Mouse (Mus musculus) small intestine, adult 2 months (tissue): Measurements from ENCODE around the gene Rgn. TPM values are rescaled to one million over a fixed set of nuclear protein-coding genes. Genes with fewer than 3 reads are reported as not detected.

Source experiments
- H3K27ac ChIP-seq: fragments of 200-500 bp; 2 replicates; pipeline ENCODE4 v1.5.1; 2012; ENCODE audit warnings: low read depth, low read length, control low read depth, inconsistent platforms; ENCODE audit not compliant: insufficient read depth
- H3K27me3 ChIP-seq: fragments of 200-500 bp; 2 replicates; pipeline ENCODE4 v1.6.1; 2012; ENCODE audit warnings: mild to moderate bottlenecking, moderate library complexity, low read length, inconsistent platforms; ENCODE audit not compliant: control insufficient read depth, insufficient read depth
- H3K36me3 ChIP-seq: fragments of 200-500 bp; 2 replicates; pipeline ENCODE4 v1.6.1; 2012; ENCODE audit warnings: mild to moderate bottlenecking, low read length, control low read depth, inconsistent platforms; ENCODE audit not compliant: control insufficient read depth, insufficient read depth
- H3K4me1 ChIP-seq: fragments of 200-500 bp; 2 replicates; pipeline ENCODE4 v1.6.1; 2012; ENCODE audit warnings: low read length, inconsistent platforms, mixed read lengths; ENCODE audit not compliant: control insufficient read depth, insufficient read depth, insufficient read length
- H3K4me3 ChIP-seq: fragments of 200-500 bp; 2 replicates; pipeline ENCODE4 v1.5.1; 2012; ENCODE audit warnings: low read depth, mild to moderate bottlenecking, control low read depth, inconsistent platforms, low read length, moderate library complexity
- CTCF ChIP-seq: fragments of 200-500 bp; IDR thresholded peaks from 2 replicates; pipeline ENCODE4 v1.5.1; 2012; ENCODE audit warnings: low read depth, mild to moderate bottlenecking, control low read depth, inconsistent platforms, low read length, moderate library complexity, mixed read lengths; ENCODE audit not compliant: insufficient replicate concordance, insufficient read length; ENCODE audit errors: extremely low read depth
- POLR2A ChIP-seq: fragments of 200-500 bp; IDR thresholded peaks from 2 replicates; pipeline ENCODE4 v1.6.1; 2012; ENCODE audit warnings: low read depth, mild to moderate bottlenecking, control low read depth, inconsistent platforms, low read length, moderate library complexity
- WGBS: fragments of 180-500 bp; shearing (Covaris S2); methylation state at CpG from one replicate; pipeline ENCODE4 v1.1.7; 2018; 5-methylcytosine and 5-hydroxymethylcytosine counted together
- polyA plus RNA-seq: library from polyadenylated mRNA; depleted of rRNA; stranded (reverse); fragments of >200 nt; gene quantifications from 2 replicates; pipeline ENCODE4 v1.2.3, GENCODE M21; 2012; rRNA removed

Rgn gene
- 0.15 TPM in 1 of 2 replicates, not detected in the other for polyA plus RNA-seq

DNA sequence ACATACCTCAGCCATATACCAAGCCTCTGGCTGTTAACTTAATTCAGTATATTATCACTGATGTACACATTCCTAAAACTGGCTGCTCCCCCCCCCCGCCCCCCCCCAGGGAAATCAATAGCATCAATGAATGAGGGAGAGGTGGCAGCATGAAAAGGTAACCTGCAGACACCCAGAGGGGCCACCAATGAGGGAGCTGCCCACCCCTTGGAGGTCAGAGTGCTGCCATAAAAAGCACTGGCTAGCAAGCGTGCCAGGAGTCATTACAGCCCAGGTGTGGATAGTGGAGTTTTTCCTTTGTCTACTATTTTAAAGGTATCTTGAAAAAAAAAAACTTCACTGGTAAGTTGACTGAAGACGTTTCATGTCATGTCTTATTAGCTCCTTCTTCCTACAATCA, at the start of gene Rgn:
Gene Rgn (plus strand): TSS at position 256 of the 400 bp plus-strand sequence.
- 32% methylated on average over 3 of the region's 3 CpGs for WGBS
- Histone ChIP-seq H3K27me3 (no peaks in the 10 kb centered on the region), H3K4me3 (no peak within 1 kb of the TSS), H3K27ac (no peak within 1 kb of the TSS), H3K36me3 (no peaks in the 10 kb centered on the region), H3K4me1 (no peaks in the 10 kb centered on the region)
- TF ChIP-seq CTCF (no peak), POLR2A (no peak)

DNA sequence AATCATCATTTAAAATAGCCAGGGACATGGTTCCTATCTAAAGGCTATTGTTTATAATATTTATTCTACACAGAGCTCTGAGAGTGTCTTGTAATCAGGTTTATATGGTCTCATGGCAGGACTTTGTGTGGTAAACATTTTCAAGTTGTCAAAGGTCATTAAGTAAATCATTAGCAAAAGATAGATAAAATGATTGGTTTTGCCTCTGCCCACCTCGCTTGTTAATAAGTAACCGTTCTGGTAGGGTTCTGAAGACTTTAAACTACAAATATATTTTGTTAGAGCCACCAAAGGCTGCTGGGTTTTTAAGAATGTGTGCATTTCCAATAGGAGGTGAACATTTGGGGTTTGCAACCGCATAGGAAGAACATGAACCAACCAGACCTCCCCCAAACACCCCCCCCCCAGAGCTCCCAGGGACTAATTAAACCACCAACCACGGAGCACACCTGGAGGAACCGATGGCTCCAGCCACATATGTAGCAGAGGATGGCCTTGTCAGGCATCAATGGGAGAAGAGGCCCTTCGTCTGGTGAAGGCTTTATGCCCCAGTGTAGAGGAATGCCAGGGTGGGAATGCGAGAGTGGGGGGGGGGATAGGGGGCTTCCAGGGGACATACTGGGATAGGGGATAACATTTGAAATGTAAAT, 29.2 kb upstream of the Rgn start:
- Histone ChIP-seq H3K4me3 (no peak overlapping the region), H3K36me3 (peaks cover 2% of the 10 kb centered on the region; the same call in 1 of the 2 replicates), H3K27me3 (no peaks in the 10 kb centered on the region), H3K27ac (no peak overlapping the region), H3K4me1 (peaks cover 4% of the 10 kb centered on the region; the same call in 1 of the 2 replicates)
- no peak for TF ChIP-seq CTCF
- no peak for TF ChIP-seq POLR2A
- 30% methylated on average over 7 of the region's 7 CpGs for WGBS

DNA sequence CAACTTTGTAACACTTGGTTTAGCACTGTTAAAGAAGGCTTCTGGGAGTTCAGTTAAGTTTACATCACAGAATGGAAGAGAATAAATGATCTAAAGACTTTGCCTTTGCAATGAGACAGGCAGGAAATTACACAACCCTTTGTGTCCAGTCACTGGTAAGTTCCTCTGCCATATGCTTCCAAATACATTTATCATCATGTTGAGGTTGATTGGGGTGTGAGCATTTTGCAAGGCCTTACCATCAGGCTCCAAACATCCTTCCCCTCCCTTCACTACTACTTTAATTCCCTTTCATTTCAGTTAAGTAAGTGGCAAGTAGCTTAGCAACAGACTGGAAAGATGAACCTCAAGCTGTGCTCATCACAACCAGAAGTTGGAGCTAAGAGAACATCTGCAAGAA, 28.0 kb upstream of the Rgn start:
- no peak overlapping the region for H3K27ac ChIP-seq
- no peak overlapping the region for H3K4me3 ChIP-seq
- no peak for TF ChIP-seq CTCF
- H3K36me3 ChIP-seq: peaks cover 2% of the 10 kb centered on the region; the same call in 1 of the 2 replicates
- no peaks in the 10 kb centered on the region for H3K27me3 ChIP-seq
- peaks cover 4% of the 10 kb centered on the region; the same call in 1 of the 2 replicates for H3K4me1 ChIP-seq

DNA sequence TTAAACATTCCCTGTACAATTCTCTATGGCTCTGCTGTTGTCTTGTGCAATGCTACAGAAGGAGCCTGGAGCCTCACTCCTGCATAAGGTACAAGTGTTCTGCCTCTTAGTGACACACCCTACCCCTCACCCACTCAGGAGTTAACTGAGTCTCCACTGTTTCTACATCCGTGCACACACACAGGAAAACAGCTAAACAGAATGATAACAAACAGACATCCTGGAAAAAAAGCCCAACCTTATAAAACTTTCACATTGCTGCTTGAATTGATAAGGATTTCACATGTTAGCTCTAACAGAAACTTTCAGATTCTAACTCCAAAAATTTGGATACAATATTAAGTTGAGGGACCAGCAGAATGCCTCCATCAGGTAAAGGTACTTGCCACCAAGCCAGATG, 17.0 kb upstream of the Rgn start:
- WGBS: 52% methylated on average over 1 of the region's 1 CpGs
- H3K27ac ChIP-seq: no peak overlapping the region
- TF ChIP-seq CTCF (no peak), POLR2A (no peak)
- H3K4me1 ChIP-seq: no peaks in the 10 kb centered on the region
- no peaks in the 10 kb centered on the region for H3K27me3 ChIP-seq
- H3K4me3 ChIP-seq: no peak overlapping the region
- H3K36me3 ChIP-seq: no peaks in the 10 kb centered on the region

DNA sequence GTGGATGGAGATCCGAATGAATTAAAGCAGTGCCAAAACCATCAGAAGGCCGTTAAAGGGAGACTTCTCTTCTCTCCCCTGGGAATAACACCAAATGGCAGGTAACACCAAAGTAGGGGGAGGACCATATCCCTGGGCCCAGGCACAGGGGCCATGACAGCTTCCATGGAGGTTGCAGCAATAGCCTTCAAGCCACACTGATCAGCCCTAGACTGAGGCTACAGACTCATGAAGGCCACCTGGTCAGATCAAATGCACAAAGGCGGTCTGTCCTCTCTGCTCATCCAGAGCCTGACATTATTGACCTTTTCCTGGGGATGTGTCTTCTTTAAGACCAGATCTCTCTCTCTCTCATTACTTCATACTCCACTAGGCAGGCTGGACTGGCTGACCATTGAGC, 5.7 kb upstream of the Rgn start:
- TF ChIP-seq POLR2A (no peak), CTCF (no peak)
- no peaks in the 10 kb centered on the region for H3K4me1 ChIP-seq
- no peak overlapping the region for H3K27ac ChIP-seq
- no peak overlapping the region for H3K4me3 ChIP-seq
- no peaks in the 10 kb centered on the region for H3K27me3 ChIP-seq
- 88% methylated on average over 3 of the region's 3 CpGs for WGBS
- no peaks in the 10 kb centered on the region for H3K36me3 ChIP-seq

DNA sequence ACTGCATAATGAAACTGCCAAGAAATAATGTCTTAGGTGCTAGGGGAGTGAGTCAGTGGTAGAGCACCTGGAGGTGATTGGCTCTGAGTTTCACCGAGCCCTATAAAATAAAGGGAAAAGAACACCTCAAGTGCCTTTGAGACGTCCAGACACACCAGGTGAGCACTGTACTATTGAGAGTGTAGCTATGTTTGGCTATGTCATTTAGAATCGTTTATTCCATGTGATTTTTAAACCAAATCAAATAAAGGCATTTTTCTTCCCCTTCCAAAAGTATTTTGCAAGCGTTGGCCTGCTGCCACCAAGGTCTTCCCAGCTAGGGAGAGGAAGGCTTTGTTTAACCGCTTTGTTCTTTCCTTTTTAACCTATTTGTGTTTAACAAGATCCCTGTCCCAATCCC, 2.0 kb upstream of the Rgn start:
- Histone ChIP-seq H3K4me3 (no peak overlapping the region), H3K27ac (peak overlapping the region; percentile 75; the same call in 1 of the 2 replicates), H3K27me3 (no peaks in the 10 kb centered on the region), H3K36me3 (no peaks in the 10 kb centered on the region), H3K4me1 (no peaks in the 10 kb centered on the region)
- 29% methylated on average over 5 of the region's 5 CpGs for WGBS
- TF ChIP-seq CTCF (no peak), POLR2A (no peak)

DNA sequence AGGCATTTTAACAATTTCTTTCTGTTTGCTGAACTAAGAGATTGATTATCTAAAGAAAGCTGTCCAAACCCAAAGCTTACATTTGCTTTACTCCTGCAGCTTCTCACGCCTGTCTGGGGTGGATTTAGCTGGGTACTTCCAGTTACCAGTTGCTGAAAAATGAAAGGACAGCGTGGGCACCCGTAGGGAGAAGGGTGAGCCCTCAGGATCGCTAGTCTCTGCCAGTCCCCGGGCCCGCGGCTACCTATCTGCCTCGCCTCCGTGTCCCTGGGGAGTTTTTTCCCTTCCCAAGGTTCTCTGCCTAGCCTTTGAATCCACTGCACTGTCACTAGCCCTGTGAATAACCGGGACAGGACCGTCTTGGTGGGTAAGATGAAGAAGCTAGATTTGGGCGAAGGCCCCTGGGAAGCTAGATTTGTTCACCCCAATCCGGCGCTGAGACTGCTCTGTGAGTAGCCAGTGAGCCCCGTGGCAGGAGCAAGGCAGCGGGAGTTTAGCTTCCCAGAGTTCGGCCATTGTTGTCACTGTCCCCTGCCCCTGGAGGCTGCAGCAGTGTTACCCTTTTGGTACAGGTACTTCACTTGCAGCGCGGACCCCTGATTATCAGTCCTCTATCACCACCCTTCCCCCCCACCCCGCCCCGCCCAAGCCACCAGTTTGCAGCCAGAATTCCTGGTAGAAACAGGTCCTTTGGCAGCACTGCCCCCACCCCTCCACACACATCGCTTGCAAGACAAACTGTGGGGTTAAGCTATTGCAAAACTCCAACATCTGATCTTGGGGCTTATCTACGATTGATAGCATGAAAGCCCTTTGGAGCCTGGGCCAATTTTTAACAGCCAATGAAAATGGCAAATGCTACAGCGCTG, 1.3 kb upstream of the Rgn start:
- H3K36me3 ChIP-seq: no peaks in the 10 kb centered on the region
- WGBS: 11% methylated on average over 24 of the region's 24 CpGs
- no peaks in the 10 kb centered on the region for H3K4me1 ChIP-seq
- TF ChIP-seq POLR2A: no peak
- TF ChIP-seq CTCF: no peak
- peak overlapping the region; percentile 75 for H3K27ac ChIP-seq
- H3K27me3 ChIP-seq: no peaks in the 10 kb centered on the region
- peak overlapping the region; percentile 58 for H3K4me3 ChIP-seq
